Mouse (Mus musculus): ENCODE measurements around the gene Gpx6. TPM values are rescaled to one million over a fixed set of nuclear protein-coding genes. Genes with fewer than 3 reads are reported as not detected.

Gene Gpx6
- polyA plus RNA-seq, 1 experiment from 2014 or later = not detected

- peak overlapping the region; percentile 57 for H3K4me3 ChIP-seq
- H3K4me1 ChIP-seq = peaks cover 8% of the 10 kb centered on the region
- H3K9ac ChIP-seq = no peak overlapping the region
- no peak for ATAC-seq (ENCODE audit: extremely low read depth, insufficient number of reproducible peaks, low FRiP score, low TSS enrichment)
- H3K36me3 ChIP-seq = no peaks in the 10 kb centered on the region
- no peak overlapping the region for H3K27ac ChIP-seq (replicated peaks)
- H3K9me3 ChIP-seq = no peaks in the 10 kb centered on the region
- peaks cover 2% of the 10 kb centered on the region; the same call in 1 of the 2 replicates for H3K27me3 ChIP-seq (replicated peaks)
- 10% methylated on average over 4 of the region's 4 CpGs for WGBS
- peak overlapping the region; percentile 82 for H3K4me2 ChIP-seq
Measured at GRCm38 (mm10) chr13:21326191-21326590, 14.3 kb downstream of the Gpx6 start.

- Histone ChIP-seq H3K4me2 (peak overlapping the region; percentile 82), H3K27ac (replicated peaks) (no peak overlapping the region; the same call in 1 of the 2 replicates), H3K4me3 (peak overlapping the region; percentile 57), H3K4me1 (peaks cover 8% of the 10 kb centered on the region), H3K9me3 (no peaks in the 10 kb centered on the region), H3K9ac (peak overlapping the region; percentile 79), H3K27me3 (replicated peaks) (peaks cover 2% of the 10 kb centered on the region; the same call in 1 of the 2 replicates), H3K36me3 (no peaks in the 10 kb centered on the region)
- under 1% methylated on average over 24 of the region's 24 CpGs for WGBS
- no peak for ATAC-seq (ENCODE audit: extremely low read depth, insufficient number of reproducible peaks, low FRiP score, low TSS enrichment)
Measured at GRCm38 (mm10) chr13:21326657-21327211, 14.8 kb downstream of the Gpx6 start.

GRCm38 (mm10) chr13:21327424-21327823, 15.5 kb downstream of the Gpx6 start:
- WGBS = under 1% methylated on average over 9 of the region's 9 CpGs
- peak overlapping the region; percentile 82 for H3K4me2 ChIP-seq
- peak overlapping the region; percentile 79 for H3K9ac ChIP-seq

GRCm38 (mm10) chr13:21346610-21347009, 34.7 kb downstream of the Gpx6 start, which contains the start of gene Olfr1367:
Gene Olfr1367 (plus strand): TSS chr13:21346910.
- H3K36me3 ChIP-seq = no peaks in the 10 kb centered on the region
- WGBS = 78% methylated on average over 1 of the region's 1 CpGs
- no peak within 1 kb of the TSS for H3K9ac ChIP-seq
- no peak for ATAC-seq (ENCODE audit: extremely low read depth, insufficient number of reproducible peaks, low FRiP score, low TSS enrichment)
- H3K4me3 ChIP-seq = no peak within 1 kb of the TSS
- H3K4me2 ChIP-seq = no peak within 1 kb of the TSS
- no peaks in the 10 kb centered on the region for H3K4me1 ChIP-seq
- H3K9me3 ChIP-seq = no peaks in the 10 kb centered on the region
- no peak within 1 kb of the TSS for H3K27ac ChIP-seq (replicated peaks)
- no peaks in the 10 kb centered on the region for H3K27me3 ChIP-seq (replicated peaks)

More at GRCm38 (mm10) chr13:21327424-21327823, 15.5 kb downstream of the Gpx6 start:
- peak overlapping the region; percentile 57 for H3K4me3 ChIP-seq
- H3K9me3 ChIP-seq = no peaks in the 10 kb centered on the region
- no peak for ATAC-seq (ENCODE audit: extremely low read depth, insufficient number of reproducible peaks, low FRiP score, low TSS enrichment)
- H3K27me3 ChIP-seq (replicated peaks) = no peaks in the 10 kb centered on the region; the same call in 1 of the 2 replicates
- no peak overlapping the region for H3K27ac ChIP-seq (replicated peaks)
- peaks cover 8% of the 10 kb centered on the region for H3K4me1 ChIP-seq
- no peaks in the 10 kb centered on the region for H3K36me3 ChIP-seq

- Histone ChIP-seq H3K4me3 (no peak overlapping the region), H3K27me3 (replicated peaks) (no peaks in the 10 kb centered on the region), H3K9ac (no peak overlapping the region), H3K4me2 (no peak overlapping the region), H3K9me3 (no peaks in the 10 kb centered on the region), H3K27ac (replicated peaks) (no peak overlapping the region), H3K36me3 (no peaks in the 10 kb centered on the region), H3K4me1 (peaks cover 6% of the 10 kb centered on the region; the same call in 1 of the 2 replicates)
- ATAC-seq (ENCODE audit: extremely low read depth, insufficient number of reproducible peaks, low FRiP score, low TSS enrichment) = no peak
Measured at GRCm38 (mm10) chr13:21350593-21350992, 38.7 kb downstream of the Gpx6 start.

- ATAC-seq (ENCODE audit: extremely low read depth, insufficient number of reproducible peaks, low FRiP score, low TSS enrichment) = peak; percentile 94
- H3K9me3 ChIP-seq = no peaks in the 10 kb centered on the region
- WGBS = under 1% methylated on average over 29 of the region's 29 CpGs
- peaks cover 23% of the 10 kb centered on the region for H3K4me1 ChIP-seq
- H3K4me2 ChIP-seq = peak within 1 kb of the TSS; percentile 74
- H3K27ac ChIP-seq (replicated peaks) = peak within 1 kb of the TSS; percentile 76
- H3K27me3 ChIP-seq (replicated peaks) = no peaks in the 10 kb centered on the region
- peak within 1 kb of the TSS; percentile 91 for H3K9ac ChIP-seq
- peaks cover 20% of the 10 kb centered on the region for H3K36me3 ChIP-seq
- peak within 1 kb of the TSS; percentile 69 for H3K4me3 ChIP-seq
Measured at GRCm38 (mm10) chr13:21362621-21363248, 50.8 kb downstream of the Gpx6 start, which contains the start of gene Zscan12. Gene Zscan12 (plus strand): TSS chr13:21362820.

- 58% methylated on average over 12 of the region's 12 CpGs for WGBS
- no peaks in the 10 kb centered on the region for H3K9me3 ChIP-seq
- no peak for ATAC-seq (ENCODE audit: extremely low read depth, insufficient number of reproducible peaks, low FRiP score, low TSS enrichment)
- no peak overlapping the region for H3K27ac ChIP-seq (replicated peaks)
- peak overlapping the region; percentile 69 for H3K4me3 ChIP-seq
- H3K27me3 ChIP-seq (replicated peaks) = no peaks in the 10 kb centered on the region
- peak overlapping the region; percentile 91 for H3K9ac ChIP-seq
- peaks cover 23% of the 10 kb centered on the region for H3K4me1 ChIP-seq
- peak overlapping the region; percentile 74 for H3K4me2 ChIP-seq
- peaks cover 29% of the 10 kb centered on the region for H3K36me3 ChIP-seq
Measured at GRCm38 (mm10) chr13:21363719-21364118, 51.8 kb downstream of the Gpx6 start.

- 48% methylated on average over 6 of the region's 6 CpGs for WGBS
- Histone ChIP-seq H3K4me3 (no peak overlapping the region), H3K9me3 (no peaks in the 10 kb centered on the region), H3K27me3 (replicated peaks) (no peaks in the 10 kb centered on the region), H3K27ac (replicated peaks) (no peak overlapping the region), H3K9ac (no peak overlapping the region), H3K36me3 (peaks cover 58% of the 10 kb centered on the region), H3K4me1 (peaks cover 23% of the 10 kb centered on the region), H3K4me2 (no peak overlapping the region)
- ATAC-seq (ENCODE audit: extremely low read depth, insufficient number of reproducible peaks, low FRiP score, low TSS enrichment) = no peak
Measured at GRCm38 (mm10) chr13:21366635-21367034, 54.7 kb downstream of the Gpx6 start.

Other genes with a start within 250 kb of the Gpx6 start
- gene Olfr1370, start 237.2 kb upstream of the Gpx6 start, polyA plus RNA-seq (2015; fragmentation: Nextera tagmentation; extraction: Ambion mirVana) = not detected in 2 replicates
- 0.04 TPM in 1 of 2 replicates, not detected in the other for gene Olfr1369-ps1, start 200.6 kb upstream of the Gpx6 start, polyA plus RNA-seq (2015; fragmentation: Nextera tagmentation; extraction: Ambion mirVana)
- not detected in 2 replicates for gene Olfr263, start 182.5 kb upstream of the Gpx6 start, polyA plus RNA-seq (2015; fragmentation: Nextera tagmentation; extraction: Ambion mirVana)
- not detected in 2 replicates for gene Olfr1368, start 166.3 kb upstream of the Gpx6 start, polyA plus RNA-seq (2015; fragmentation: Nextera tagmentation; extraction: Ambion mirVana)
- gene Trim27, start 132.7 kb upstream of the Gpx6 start, polyA plus RNA-seq (2015; fragmentation: Nextera tagmentation; extraction: Ambion mirVana) = 80.3 and 83.4 TPM in 2 replicates
- not detected in 2 replicates for gene Gpx5, start 19.4 kb upstream of the Gpx6 start, polyA plus RNA-seq (2015; fragmentation: Nextera tagmentation; extraction: Ambion mirVana)
- gene Olfr1367, start 34.8 kb downstream of the Gpx6 start, polyA plus RNA-seq (2015; fragmentation: Nextera tagmentation; extraction: Ambion mirVana) = not detected in 2 replicates
- gene Zscan12, start 50.7 kb downstream of the Gpx6 start, polyA plus RNA-seq (2015; fragmentation: Nextera tagmentation; extraction: Ambion mirVana) = 7.1 and 7.7 TPM in 2 replicates
- gene Zkscan3, start 90.6 kb downstream of the Gpx6 start, polyA plus RNA-seq (2015; fragmentation: Nextera tagmentation; extraction: Ambion mirVana) = 61.2 and 72.2 TPM in 2 replicates
- gene Pgbd1, start 128.9 kb downstream of the Gpx6 start, polyA plus RNA-seq (2015; fragmentation: Nextera tagmentation; extraction: Ambion mirVana) = 3.1 and 3.2 TPM in 2 replicates
- 28.0 and 29.7 TPM in 2 replicates for gene Zscan26, start 141.6 kb downstream of the Gpx6 start, polyA plus RNA-seq (2015; fragmentation: Nextera tagmentation; extraction: Ambion mirVana)
- 2.0 and 2.1 TPM in 2 replicates for gene Nkapl, start 156.4 kb downstream of the Gpx6 start, polyA plus RNA-seq (2015; fragmentation: Nextera tagmentation; extraction: Ambion mirVana)
- 1.4 and 2.0 TPM in 2 replicates for gene Zkscan4, start 166.8 kb downstream of the Gpx6 start, polyA plus RNA-seq (2015; fragmentation: Nextera tagmentation; extraction: Ambion mirVana)
- gene Gm10065, start 167.3 kb downstream of the Gpx6 start, polyA plus RNA-seq (2015; fragmentation: Nextera tagmentation; extraction: Ambion mirVana) = not detected in 2 replicates
- 0.45 and 0.87 TPM in 2 replicates for gene AK157302, start 183.1 kb downstream of the Gpx6 start, polyA plus RNA-seq (2015; fragmentation: Nextera tagmentation; extraction: Ambion mirVana)
- gene Gm11273, start 189.3 kb downstream of the Gpx6 start, polyA plus RNA-seq (2015; fragmentation: Nextera tagmentation; extraction: Ambion mirVana) = 14.7 and 20.9 TPM in 2 replicates
- gene Zkscan8, start 219.0 kb downstream of the Gpx6 start, polyA plus RNA-seq (2015; fragmentation: Nextera tagmentation; extraction: Ambion mirVana) = 3.8 and 4.8 TPM in 2 replicates
- not detected in 2 replicates for gene Olfr1366, start 230.7 kb downstream of the Gpx6 start, polyA plus RNA-seq (2015; fragmentation: Nextera tagmentation; extraction: Ambion mirVana)
- not detected in 2 replicates for gene Olfr1535, start 247.8 kb downstream of the Gpx6 start, polyA plus RNA-seq (2015; fragmentation: Nextera tagmentation; extraction: Ambion mirVana)